Mouse (Mus musculus): Measurements from ENCODE around the gene Fes. TPM values are rescaled to one million over a fixed set of nuclear protein-coding genes. Genes with fewer than 3 reads are reported as not detected.
A peak's percentile ranks its signal among the peaks of the same experiment; 100 is the strongest.

Gene Fes
- polyA plus RNA-seq, 1 experiment from 2014 or later, result 15.7 TPM

GRCm38 (mm10) chr7:80392119-80392518 lies 4.4 kb upstream of the Fes start:
- WGBS, result 94% methylated on average over 13 of the region's 15 CpGs
- H3K4me2 ChIP-seq (ENCODE audit: low read depth, low read length), result no peak overlapping the region
- no peak for DNase-seq (ENCODE audit: low spot score)
- H3K4me1 ChIP-seq (ENCODE audit: control insufficient read depth, insufficient read depth, low read length), result peaks cover 4% of the 10 kb centered on the region; the same call in 1 of the 2 replicates
- no peak overlapping the region for H3K4me3 ChIP-seq (ENCODE audit: low read depth, low read length)
- no peaks in the 10 kb centered on the region for H3K9me3 ChIP-seq (ENCODE audit: control insufficient read depth, low read length)
- H3K27me3 ChIP-seq (replicated peaks; ENCODE audit: control insufficient read depth, insufficient read depth, low read length), result no peaks in the 10 kb centered on the region
- no peak overlapping the region for H3K9ac ChIP-seq (ENCODE audit: low read depth, low read length)
- no peak overlapping the region for H3K27ac ChIP-seq (replicated peaks; ENCODE audit: low read depth, low read length)
- peaks cover 70% of the 10 kb centered on the region for H3K36me3 ChIP-seq (ENCODE audit: control insufficient read depth, insufficient read depth, low read length)
- no peak for ATAC-seq (ENCODE audit: low read depth)

- Histone ChIP-seq H3K4me1 (ENCODE audit: control insufficient read depth, insufficient read depth, low read length) (peaks cover 4% of the 10 kb centered on the region), H3K4me2 (ENCODE audit: low read depth, low read length) (peak overlapping the region; percentile 54), H3K27me3 (replicated peaks; ENCODE audit: control insufficient read depth, insufficient read depth, low read length) (no peaks in the 10 kb centered on the region), H3K9me3 (ENCODE audit: control insufficient read depth, low read length) (no peaks in the 10 kb centered on the region), H3K36me3 (ENCODE audit: control insufficient read depth, insufficient read depth, low read length) (peaks cover 33% of the 10 kb centered on the region), H3K9ac (ENCODE audit: low read depth, low read length) (peak overlapping the region; percentile 45), H3K4me3 (ENCODE audit: low read depth, low read length) (peak overlapping the region; percentile 33), H3K27ac (replicated peaks; ENCODE audit: low read depth, low read length) (peak overlapping the region; percentile 65)
- 33% methylated on average over 17 of the region's 17 CpGs for WGBS
- ATAC-seq (ENCODE audit: low read depth) (no peak; the same call in 1 of the 2 replicates), DNase-seq (ENCODE audit: low spot score) (no peak)
Observed at GRCm38 (mm10) chr7:80387033-80387632, 613 bp downstream of the Fes start.

DNA sequence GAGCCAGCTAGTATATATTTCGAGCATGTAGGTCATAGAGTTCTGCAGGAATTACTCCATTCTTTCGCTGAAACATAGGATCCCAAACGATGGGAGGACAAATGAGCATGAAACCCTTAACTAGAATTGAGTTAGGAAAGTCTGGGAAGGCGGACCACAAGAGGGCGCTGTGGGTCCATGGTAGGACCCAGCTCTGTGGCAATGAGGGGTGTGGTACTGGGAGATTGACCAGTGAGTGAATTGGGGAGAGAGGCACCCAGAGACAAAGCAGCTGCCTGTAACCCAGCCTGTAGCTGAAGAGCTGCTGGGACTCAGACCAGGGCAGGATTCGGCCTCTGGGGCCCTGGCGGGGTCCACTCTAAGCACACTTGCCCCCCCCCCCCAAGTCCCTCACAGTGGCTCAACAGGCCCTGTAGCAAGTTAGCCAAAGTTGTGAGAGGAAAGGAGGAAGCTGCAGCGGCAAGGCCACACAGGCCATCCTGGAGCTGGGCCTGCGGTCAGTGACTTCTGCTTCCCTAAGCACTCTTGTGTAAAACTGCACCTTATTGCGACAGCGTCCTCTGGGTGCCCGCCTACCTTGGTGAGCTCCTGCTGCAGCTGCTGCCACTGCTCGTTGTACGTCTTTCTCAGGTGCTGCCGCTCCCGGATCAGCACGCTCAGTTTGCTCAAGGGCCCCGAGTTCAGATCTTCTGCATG lies 1.4 kb downstream of the Fes start:
- peak; percentile 80 for ATAC-seq (ENCODE audit: low read depth)
- 37% methylated on average over 18 of the region's 18 CpGs for WGBS
- no peaks in the 10 kb centered on the region for H3K9me3 ChIP-seq (ENCODE audit: control insufficient read depth, low read length)
- H3K4me2 ChIP-seq (ENCODE audit: low read depth, low read length), result peak overlapping the region; percentile 54
- peak overlapping the region; percentile 33 for H3K4me3 ChIP-seq (ENCODE audit: low read depth, low read length)
- DNase-seq (ENCODE audit: low spot score), result peak; percentile 92
- H3K9ac ChIP-seq (ENCODE audit: low read depth, low read length), result peak overlapping the region; percentile 45; the same call in 1 of the 2 replicates
- peak overlapping the region; percentile 65; the same call in 1 of the 2 replicates for H3K27ac ChIP-seq (replicated peaks; ENCODE audit: low read depth, low read length)
- no peaks in the 10 kb centered on the region for H3K27me3 ChIP-seq (replicated peaks; ENCODE audit: control insufficient read depth, insufficient read depth, low read length)
- peaks cover 27% of the 10 kb centered on the region for H3K36me3 ChIP-seq (ENCODE audit: control insufficient read depth, insufficient read depth, low read length)
- peaks cover 4% of the 10 kb centered on the region for H3K4me1 ChIP-seq (ENCODE audit: control insufficient read depth, insufficient read depth, low read length)

DNA sequence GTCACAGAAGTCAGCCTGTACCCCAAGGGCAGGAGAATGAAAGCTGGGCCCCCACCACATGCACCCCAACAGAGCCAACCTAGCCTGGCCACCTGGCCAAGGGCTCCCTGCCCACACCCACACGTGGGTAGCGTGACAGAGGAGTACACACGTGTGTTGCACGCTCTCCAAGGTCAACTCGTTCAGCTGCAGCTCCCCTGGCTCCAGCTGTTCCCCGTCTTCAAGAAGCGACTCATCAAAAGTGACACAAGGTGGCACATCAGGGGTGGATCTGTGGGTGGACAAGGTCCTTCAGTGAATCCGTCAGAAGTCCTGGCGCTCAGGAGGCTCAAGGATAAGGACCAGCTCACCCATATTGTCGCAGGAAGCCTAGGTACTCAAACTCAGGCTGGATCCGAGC lies 4.8 kb downstream of the Fes start:
- WGBS, result 68% methylated on average over 11 of the region's 11 CpGs
- peaks cover 4% of the 10 kb centered on the region for H3K4me1 ChIP-seq (ENCODE audit: control insufficient read depth, insufficient read depth, low read length)
- no peak overlapping the region for H3K4me3 ChIP-seq (ENCODE audit: low read depth, low read length)
- ATAC-seq (ENCODE audit: low read depth) (no peak), DNase-seq (ENCODE audit: low spot score) (no peak)
- H3K9me3 ChIP-seq (ENCODE audit: control insufficient read depth, low read length), result no peaks in the 10 kb centered on the region
- 0 out of 2 replicates have a peak, but pooled peaks cover 25% of the 10 kb centered on the region for H3K36me3 ChIP-seq (ENCODE audit: control insufficient read depth, insufficient read depth, low read length)
- no peaks in the 10 kb centered on the region for H3K27me3 ChIP-seq (replicated peaks; ENCODE audit: control insufficient read depth, insufficient read depth, low read length)
- H3K27ac ChIP-seq (replicated peaks; ENCODE audit: low read depth, low read length), result no peak overlapping the region
- H3K4me2 ChIP-seq (ENCODE audit: low read depth, low read length), result no peak overlapping the region
- H3K9ac ChIP-seq (ENCODE audit: low read depth, low read length), result no peak overlapping the region

DNA sequence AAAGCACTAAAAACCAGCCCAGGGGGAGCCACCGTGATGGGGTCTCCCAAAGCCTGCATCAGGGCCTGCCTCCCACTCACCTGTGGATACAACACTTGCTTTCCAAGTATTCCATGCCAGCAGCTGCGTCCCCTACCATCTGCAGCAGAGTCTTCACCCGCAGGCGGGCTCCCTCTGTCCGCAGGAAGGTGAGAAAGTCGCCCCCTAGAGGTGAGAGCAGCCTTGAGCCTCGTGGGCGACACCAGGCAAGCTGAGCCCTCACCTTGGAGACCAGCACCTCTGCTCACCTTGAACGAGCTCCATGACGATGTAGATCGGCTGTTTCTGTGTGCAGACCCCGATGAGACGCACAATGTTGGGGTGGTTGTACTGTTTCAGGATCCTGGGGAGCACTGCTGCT lies 8.2 kb downstream of the Fes start:
- Histone ChIP-seq H3K4me3 (ENCODE audit: low read depth, low read length) (no peak overlapping the region), H3K27ac (replicated peaks; ENCODE audit: low read depth, low read length) (no peak overlapping the region), H3K4me1 (ENCODE audit: control insufficient read depth, insufficient read depth, low read length) (no peaks in the 10 kb centered on the region), H3K9me3 (ENCODE audit: control insufficient read depth, low read length) (no peaks in the 10 kb centered on the region), H3K36me3 (ENCODE audit: control insufficient read depth, insufficient read depth, low read length) (0 out of 2 replicates have a peak, but pooled peaks cover 25% of the 10 kb centered on the region), H3K27me3 (replicated peaks; ENCODE audit: control insufficient read depth, insufficient read depth, low read length) (no peaks in the 10 kb centered on the region), H3K4me2 (ENCODE audit: low read depth, low read length) (no peak overlapping the region), H3K9ac (ENCODE audit: low read depth, low read length) (no peak overlapping the region)
- DNase-seq (ENCODE audit: low spot score), result peak; percentile 12
- 68% methylated on average over 13 of the region's 13 CpGs for WGBS
- ATAC-seq (ENCODE audit: low read depth), result no peak

GRCm38 (mm10) chr7:80377471-80377870 lies 10.3 kb downstream of the Fes start:
- Histone ChIP-seq H3K9ac (ENCODE audit: low read depth, low read length) (no peak overlapping the region), H3K4me3 (ENCODE audit: low read depth, low read length) (no peak overlapping the region), H3K9me3 (ENCODE audit: control insufficient read depth, low read length) (no peaks in the 10 kb centered on the region), H3K4me1 (ENCODE audit: control insufficient read depth, insufficient read depth, low read length) (no peaks in the 10 kb centered on the region), H3K4me2 (ENCODE audit: low read depth, low read length) (no peak overlapping the region), H3K36me3 (ENCODE audit: control insufficient read depth, insufficient read depth, low read length) (0 out of 2 replicates have a peak, but pooled peaks cover 22% of the 10 kb centered on the region), H3K27me3 (replicated peaks; ENCODE audit: control insufficient read depth, insufficient read depth, low read length) (no peaks in the 10 kb centered on the region), H3K27ac (replicated peaks; ENCODE audit: low read depth, low read length) (no peak overlapping the region)
- 33% methylated on average over 6 of the region's 6 CpGs for WGBS
- no peak for ATAC-seq (ENCODE audit: low read depth)
- DNase-seq (ENCODE audit: low spot score), result peak; percentile 17

GRCm38 (mm10) chr7:80376192-80376591 lies 11.6 kb downstream of the Fes start:
- H3K4me1 ChIP-seq (ENCODE audit: control insufficient read depth, insufficient read depth, low read length), result no peaks in the 10 kb centered on the region
- H3K9ac ChIP-seq (ENCODE audit: low read depth, low read length), result no peak overlapping the region
- H3K36me3 ChIP-seq (ENCODE audit: control insufficient read depth, insufficient read depth, low read length), result 0 out of 2 replicates have a peak, but pooled peaks cover 17% of the 10 kb centered on the region
- no peak overlapping the region for H3K4me3 ChIP-seq (ENCODE audit: low read depth, low read length)
- DNase-seq (ENCODE audit: low spot score), result no peak
- ATAC-seq (ENCODE audit: low read depth), result no peak
- H3K27ac ChIP-seq (replicated peaks; ENCODE audit: low read depth, low read length), result no peak overlapping the region
- 80% methylated on average over 10 of the region's 10 CpGs for WGBS
- no peaks in the 10 kb centered on the region for H3K9me3 ChIP-seq (ENCODE audit: control insufficient read depth, low read length)
- no peak overlapping the region for H3K4me2 ChIP-seq (ENCODE audit: low read depth, low read length)
- H3K27me3 ChIP-seq (replicated peaks; ENCODE audit: control insufficient read depth, insufficient read depth, low read length), result no peaks in the 10 kb centered on the region

DNA sequence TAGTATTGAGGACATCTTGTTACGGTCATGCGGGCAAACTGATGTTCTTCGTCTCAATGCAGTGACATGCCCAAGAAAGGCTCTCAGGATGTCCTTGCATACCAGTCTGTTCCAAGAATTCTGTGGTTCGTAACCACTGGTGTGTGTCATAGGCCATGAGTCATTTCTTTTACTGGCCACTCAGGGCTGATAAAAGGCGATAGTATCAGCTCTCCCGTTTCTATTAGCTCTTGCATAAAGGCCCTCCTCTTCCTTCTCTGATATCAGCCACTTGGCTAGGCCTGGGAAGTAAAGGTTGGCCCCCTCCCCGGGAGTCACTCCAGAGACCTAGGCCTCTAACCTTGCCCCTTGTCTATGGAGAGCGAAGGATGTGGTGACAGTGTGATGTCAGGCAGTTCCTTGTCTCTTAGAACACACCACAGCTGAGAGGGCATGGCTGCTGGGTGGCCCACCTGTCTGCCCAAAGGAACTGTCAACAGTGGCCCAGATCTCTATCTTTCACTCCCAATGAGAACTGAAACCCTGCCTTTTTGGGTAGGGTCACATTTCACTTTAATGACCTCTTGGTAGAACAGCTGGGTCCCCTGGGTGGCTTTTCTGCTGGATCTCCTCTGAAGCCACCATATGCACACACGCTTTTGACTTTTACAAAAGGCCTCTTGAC lies 12.2 kb downstream of the Fes start:
- 78% methylated on average over 9 of the region's 9 CpGs for WGBS
- Histone ChIP-seq H3K4me3 (ENCODE audit: low read depth, low read length) (no peak overlapping the region), H3K27me3 (replicated peaks; ENCODE audit: control insufficient read depth, insufficient read depth, low read length) (no peaks in the 10 kb centered on the region), H3K9ac (ENCODE audit: low read depth, low read length) (no peak overlapping the region), H3K4me2 (ENCODE audit: low read depth, low read length) (no peak overlapping the region), H3K4me1 (ENCODE audit: control insufficient read depth, insufficient read depth, low read length) (no peaks in the 10 kb centered on the region), H3K9me3 (ENCODE audit: control insufficient read depth, low read length) (no peaks in the 10 kb centered on the region), H3K27ac (replicated peaks; ENCODE audit: low read depth, low read length) (no peak overlapping the region), H3K36me3 (ENCODE audit: control insufficient read depth, insufficient read depth, low read length) (0 out of 2 replicates have a peak, but pooled peaks cover 13% of the 10 kb centered on the region)
- no peak for ATAC-seq (ENCODE audit: low read depth)
- DNase-seq (ENCODE audit: low spot score), result no peak

All from embryonic facial prominence, embryonic 14.5 days (tissue).